Mouse (Mus musculus): ENCODE results near the gene Ttc41. TPM values are rescaled to one million over a fixed set of nuclear protein-coding genes. Genes with fewer than 3 reads are reported as not detected.
A peak's percentile ranks its signal among the peaks of the same experiment; 100 is the strongest.
"Not testable (repeated sequence)": the region's sequence is repeated elsewhere in the genome, so short reads cannot be mapped to it uniquely, and the experiment has no call there.

Gene Ttc41
- total RNA-seq (2021) = 1 to 10 TPM; 1.3 to 1.7 TPM

GRCm38 (mm10) chr10:86705318-86705921 is at the start of gene Ttc41, which contains the start of gene Hsp90b1:
TSS of gene Ttc41 (plus strand) at chr10:86705811.
TSS of gene Hsp90b1 (minus strand) at chr10:86705509.
- intact Hi-C loops (cut with DNase I) = loop anchor here (2.0 to 10.0 kb wide), 4 partner anchors 21 to 751 kb away; partner anchors contain the start of genes Nt5dc3, Rtcb and Syn3

GRCm38 (mm10) chr10:86670550-86670949 is 35.1 kb upstream of the Ttc41 start:
- intact Hi-C loops (cut with DNase I); DNase-seq (ENCODE audit: low spot score in 2 of 2): not testable (repeated sequence)

More at GRCm38 (mm10) chr10:86705318-86705921, at the start of gene Ttc41, which contains the start of gene Hsp90b1:
- peak; percentile 100 for DNase-seq (ENCODE audit: low spot score in 2 of 2)

- intact Hi-C loops (cut with DNase I) = loop anchor here (2.0 kb wide), 1 partner anchor 20 kb away; the partner anchor contains the start of genes Hsp90b1 and Ttc41
- DNase-seq (ENCODE audit: low spot score in 2 of 2) = not testable (repeated sequence)
These were observed 20.8 kb upstream of the Ttc41 start for GRCm38 (mm10) chr10:86684797-86685178.

- intact Hi-C loops (cut with DNase I) = loop anchor here (2.0 kb wide), 1 partner anchor 19 kb away; the partner anchor contains the start of genes Hsp90b1 and Ttc41
- peak; percentile 80 to 83 for DNase-seq (ENCODE audit: low spot score in 2 of 2)
These were observed 20.2 kb upstream of the Ttc41 start for GRCm38 (mm10) chr10:86685179-86686016.

GRCm38 (mm10) chr10:86686017-86686360 is 19.6 kb upstream of the Ttc41 start:
- intact Hi-C loops (cut with DNase I) = not testable (repeated sequence)
- peak in 1 of 2 experiments; percentile 10 for DNase-seq (ENCODE audit: low spot score in 2 of 2)

GRCm38 (mm10) chr10:86700251-86700650 is 5.4 kb upstream of the Ttc41 start:
- DNase-seq (ENCODE audit: low spot score in 2 of 2) = no peak
- intact Hi-C loops (cut with DNase I) = loop anchor here (10.0 kb wide), 2 partner anchors 205 to 745 kb away; partner anchors contain the start of genes Rtcb and Syn3

- DNase-seq (ENCODE audit: low spot score in 2 of 2) = no peak
- intact Hi-C loops (cut with DNase I) = loop anchor here (10.0 kb wide), 2 partner anchors 206 to 746 kb away; partner anchors contain the start of genes Rtcb and Syn3
These were observed 4.6 kb upstream of the Ttc41 start for GRCm38 (mm10) chr10:86700973-86701372.

GRCm38 (mm10) chr10:86702312-86702920 is 3.2 kb upstream of the Ttc41 start:
- no peak for DNase-seq (ENCODE audit: low spot score in 2 of 2)
- intact Hi-C loops (cut with DNase I) = loop anchor here (10.0 kb wide), 2 partner anchors 208 to 748 kb away; partner anchors contain the start of genes Rtcb and Syn3

GRCm38 (mm10) chr10:86703375-86703774 is 2.2 kb upstream of the Ttc41 start:
- intact Hi-C loops (cut with DNase I) = loop anchor here (10.0 kb wide), 2 partner anchors 209 to 749 kb away; partner anchors contain the start of genes Rtcb and Syn3
- DNase-seq (ENCODE audit: low spot score in 2 of 2) = no peak

GRCm38 (mm10) chr10:86704141-86704540 is 1.5 kb upstream of the Ttc41 start:
- intact Hi-C loops (cut with DNase I) = loop anchor here (2.0 to 10.0 kb wide), 4 partner anchors 19 to 749 kb away; partner anchors contain the start of genes Nt5dc3, Rtcb and Syn3
- no peak for DNase-seq (ENCODE audit: low spot score in 2 of 2)

GRCm38 (mm10) chr10:86704589-86705191 is 921 bp upstream of the Ttc41 start:
- intact Hi-C loops (cut with DNase I) = loop anchor here (2.0 to 10.0 kb wide), 4 partner anchors 20 to 750 kb away; partner anchors contain the start of genes Nt5dc3, Rtcb and Syn3
- DNase-seq (ENCODE audit: low spot score in 2 of 2) = no peak

- peak in 1 of 2 experiments; percentile 90 for DNase-seq (ENCODE audit: low spot score in 2 of 2)
- intact Hi-C loops (cut with DNase I) = loop anchor here (2.0 to 10.0 kb wide), 4 partner anchors 21 to 751 kb away; partner anchors contain the start of genes Nt5dc3, Rtcb and Syn3
These were observed 526 bp downstream of the Ttc41 start for GRCm38 (mm10) chr10:86705922-86706752.

- intact Hi-C loops (cut with DNase I) = loop anchor here (10.0 kb wide), 2 partner anchors 212 to 752 kb away; partner anchors contain the start of genes Rtcb and Syn3
- no peak for DNase-seq (ENCODE audit: low spot score in 2 of 2)
These were observed 1.5 kb downstream of the Ttc41 start for GRCm38 (mm10) chr10:86707134-86707533.

GRCm38 (mm10) chr10:86712156-86712555 is 6.5 kb downstream of the Ttc41 start:
- intact Hi-C loops (cut with DNase I) = no loop called here
- no peak for DNase-seq (ENCODE audit: low spot score in 2 of 2)

GRCm38 (mm10) chr10:86727548-86727980 is 22.0 kb downstream of the Ttc41 start:
- intact Hi-C loops (cut with DNase I) = no loop called here
- peak; percentile 15 to 33 for DNase-seq (ENCODE audit: low spot score in 2 of 2)

- intact Hi-C loops (cut with DNase I) = no loop called here
- DNase-seq (ENCODE audit: low spot score in 2 of 2) = no peak
These were observed 22.6 kb downstream of the Ttc41 start for GRCm38 (mm10) chr10:86728176-86728575.

GRCm38 (mm10) chr10:86730823-86731499 is 25.4 kb downstream of the Ttc41 start:
- peak; percentile 74 to 80 for DNase-seq (ENCODE audit: low spot score in 2 of 2)
- intact Hi-C loops (cut with DNase I) = loop anchor here (2.0 kb wide), 1 partner anchor 94 kb away; no protein-coding TSS in a partner anchor
